Mouse (Mus musculus): Measurements from ENCODE around the gene Tbcb. TPM values are rescaled to one million over a fixed set of nuclear protein-coding genes. Genes with fewer than 3 reads are reported as not detected.
"Not testable (repeated sequence)": the region's sequence is repeated elsewhere in the genome, so short reads cannot be mapped to it uniquely, and the experiment has no call there.

The Tbcb gene
- 10 to 100 TPM; 98.7 to 99.8 TPM for total RNA-seq (2021)
- long read RNA-seq, experiment 1, transcript Tbcb-201 (6 exons, 1,416 nt), result major isoform, 96 of 113 reads
- long read RNA-seq, experiment 1, partial matches to known transcripts, result 15 of 113 reads
- long read RNA-seq, experiment 1, other reads (novel, unspliced or antisense), result 1 of 113 reads
- long read RNA-seq, experiment 2, transcript Tbcb-201 (6 exons, 1,416 nt), result major isoform, 33 of 34 reads
- long read RNA-seq, experiment 2, partial matches to known transcripts, result 0 of 34 reads
- long read RNA-seq, experiment 2, other reads (novel, unspliced or antisense), result 1 of 34 reads

DNA sequence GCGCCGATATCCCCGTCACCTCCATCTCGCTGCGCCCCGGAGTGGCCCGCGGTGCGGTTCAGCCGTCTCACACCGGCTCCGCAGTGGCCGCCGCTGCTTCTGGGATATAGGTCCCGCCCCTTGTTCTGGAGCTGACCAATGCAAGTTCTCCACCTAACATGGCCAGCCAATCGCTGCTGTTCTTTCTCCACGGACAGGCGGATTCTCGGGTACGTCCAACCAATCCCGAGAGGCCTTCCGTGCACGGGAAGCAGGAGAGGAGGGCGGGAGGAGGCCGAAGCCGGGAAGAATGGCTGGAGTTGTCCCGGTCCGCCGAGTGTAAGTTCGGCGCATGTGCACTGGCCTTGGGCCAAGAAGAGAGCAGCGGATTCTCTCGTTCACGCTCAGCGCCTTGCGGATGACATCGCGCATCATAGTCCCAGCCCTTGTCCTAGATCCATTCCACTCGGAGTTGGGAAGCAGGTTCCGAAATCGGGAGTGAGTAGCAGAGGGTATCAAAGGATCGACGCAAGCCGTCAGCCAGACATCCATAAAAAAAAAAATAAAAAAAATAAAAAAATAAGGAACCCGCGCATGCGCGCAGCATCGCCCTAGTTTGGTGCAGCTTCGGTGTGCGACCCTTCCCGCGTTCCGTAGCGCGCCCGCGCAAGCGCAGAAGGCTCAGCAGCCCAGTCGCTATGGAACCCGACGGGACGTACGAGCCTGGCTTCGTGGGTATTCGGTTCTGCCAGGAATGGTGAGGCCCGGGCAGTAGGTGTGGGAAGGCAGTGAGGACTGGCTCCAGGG lies at the start of gene Tbcb, which contains the start of gene Polr2i:
TSS of gene Tbcb (minus strand) at position 604 of the 786 bp plus-strand sequence.
TSS of gene Polr2i (plus strand) at position 280 of the 786 bp plus-strand sequence.
- peak; percentile 97 to 98 for DNase-seq

DNA sequence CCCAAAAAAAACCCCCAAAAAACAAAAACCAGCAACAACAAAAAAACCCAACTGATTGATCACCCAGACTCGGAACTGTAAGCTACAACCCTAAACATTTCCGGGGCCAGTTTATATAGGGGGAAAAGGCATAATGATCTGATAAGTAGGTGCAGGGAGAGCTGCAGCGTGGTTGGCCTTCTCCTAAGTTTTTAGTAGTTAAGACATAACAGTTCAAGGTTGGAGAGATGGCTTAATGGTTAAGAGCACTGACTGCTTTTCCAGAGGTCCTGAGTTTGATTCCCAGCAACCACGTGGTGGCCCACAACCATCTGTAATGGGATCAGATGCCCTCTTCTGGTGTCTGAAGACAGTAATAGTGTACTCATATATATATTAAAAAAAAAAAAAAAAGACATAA lies 49.5 kb upstream of the Tbcb start:
- no peak for DNase-seq

- peak; percentile 86 to 87 for DNase-seq
Observed at GRCm38 (mm10) chr7:30280670-30281138, 48.6 kb upstream of the Tbcb start.

GRCm38 (mm10) chr7:30279951-30280669 lies 48.0 kb upstream of the Tbcb start, which contains the start of the genes Thap8 and Wdr62:
Gene Thap8 (plus strand): TSS chr7:30280094.
Gene Wdr62 (minus strand): TSS chr7:30280419.
- peak; percentile 93 to 96 for DNase-seq

DNA sequence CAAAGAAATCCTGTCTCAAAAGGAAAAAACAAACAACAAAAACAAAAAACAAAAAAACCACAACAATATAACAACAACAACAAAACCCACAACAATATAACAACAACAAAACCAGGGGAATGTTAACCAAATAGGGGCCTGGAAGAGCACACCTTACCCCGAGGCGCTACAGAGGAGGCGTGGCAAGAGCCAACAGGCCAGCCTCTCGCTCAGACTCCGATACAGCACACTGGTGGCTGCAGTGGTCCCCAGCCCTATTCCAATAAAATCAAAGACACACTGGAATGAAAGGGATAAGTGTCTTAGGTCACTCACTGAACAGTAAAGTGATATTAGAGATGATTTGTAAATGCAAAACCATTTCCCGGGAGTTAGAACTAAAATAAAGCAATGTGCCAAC lies 47.5 kb upstream of the Tbcb start:
- DNase-seq, result no peak

DNA sequence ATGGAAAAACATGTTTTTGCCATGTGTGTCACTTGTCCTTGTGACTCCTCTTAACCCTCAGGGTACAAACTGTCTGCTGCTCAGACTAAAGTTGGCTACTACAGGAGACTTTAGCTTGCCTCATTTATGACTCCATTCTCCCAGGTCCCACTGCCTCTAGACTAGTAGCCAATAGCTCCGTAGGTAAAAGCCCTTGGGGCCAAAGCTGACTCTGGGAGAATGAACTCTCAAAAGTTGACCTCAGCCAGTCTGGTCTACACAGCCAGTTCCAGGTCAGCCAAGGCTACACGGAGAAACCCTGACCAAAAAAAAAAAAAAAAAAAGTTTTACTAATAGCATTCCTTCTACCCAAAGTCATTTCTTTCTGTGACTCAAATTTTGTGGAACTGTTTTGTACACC lies 46.8 kb upstream of the Tbcb start:
- DNase-seq, result no peak

DNA sequence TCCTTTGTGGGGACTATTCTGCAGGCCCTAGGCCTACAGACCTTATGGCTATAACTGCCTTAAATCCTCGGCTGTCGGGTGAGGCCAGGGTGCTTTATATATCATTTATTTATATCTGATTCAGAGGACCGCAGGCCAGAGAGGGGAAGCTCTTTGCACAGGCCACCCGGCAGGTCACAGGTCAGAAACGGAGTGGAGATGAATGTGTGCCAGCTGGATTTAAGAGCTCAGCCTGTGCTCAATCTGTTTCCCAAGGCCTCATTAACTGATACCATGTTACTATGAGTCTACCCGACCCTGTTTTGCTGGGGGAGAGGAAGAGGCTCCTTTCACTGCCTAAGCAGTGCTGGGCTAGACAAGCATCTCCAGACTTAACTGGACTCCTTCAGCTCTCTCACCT lies 42.3 kb upstream of the Tbcb start:
- no peak for DNase-seq

DNA sequence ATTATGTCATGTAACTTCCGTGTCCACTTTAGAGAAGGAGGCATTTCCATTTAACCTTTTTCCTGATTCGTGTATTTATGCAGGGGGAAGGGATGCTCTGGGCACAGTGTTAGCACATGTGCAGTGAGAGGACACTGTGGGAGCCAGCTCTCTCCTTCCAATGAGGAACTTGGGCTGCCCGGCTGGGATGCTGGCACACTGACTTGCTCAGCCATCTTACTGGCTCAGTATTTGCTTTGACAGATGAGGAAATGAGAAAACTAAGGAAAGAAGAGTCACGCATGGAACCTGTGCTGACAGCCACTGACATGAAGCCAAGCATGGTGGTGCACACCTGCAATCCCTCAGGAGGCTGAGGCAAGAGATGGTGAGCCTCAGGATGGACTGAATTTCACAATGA lies 37.6 kb upstream of the Tbcb start:
- DNase-seq, result no peak

GRCm38 (mm10) chr7:30266780-30267179 lies 34.7 kb upstream of the Tbcb start:
- DNase-seq, result no peak

- no peak for DNase-seq
Observed at GRCm38 (mm10) chr7:30265935-30266334, 33.9 kb upstream of the Tbcb start.

DNA sequence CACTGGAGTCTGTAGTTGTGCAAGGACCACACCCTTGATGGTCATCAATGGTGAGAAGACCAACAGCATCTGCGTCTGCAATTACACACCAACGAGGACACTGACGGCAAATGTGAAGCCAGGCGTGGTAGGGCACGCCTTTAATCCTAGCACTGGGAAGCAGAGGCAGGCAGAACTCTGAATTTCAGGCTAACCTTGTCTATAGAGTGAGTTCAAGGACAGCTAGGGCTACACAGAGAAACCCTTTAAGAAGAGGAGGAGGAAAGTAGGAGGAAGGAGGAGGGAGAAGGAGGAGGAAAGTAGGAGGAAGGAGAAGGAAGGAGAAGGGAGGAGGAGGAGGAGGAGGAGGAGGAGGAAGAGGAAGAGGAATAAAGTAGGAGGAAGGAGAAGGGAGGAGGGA lies 33.5 kb upstream of the Tbcb start:
- DNase-seq, result no peak

DNA sequence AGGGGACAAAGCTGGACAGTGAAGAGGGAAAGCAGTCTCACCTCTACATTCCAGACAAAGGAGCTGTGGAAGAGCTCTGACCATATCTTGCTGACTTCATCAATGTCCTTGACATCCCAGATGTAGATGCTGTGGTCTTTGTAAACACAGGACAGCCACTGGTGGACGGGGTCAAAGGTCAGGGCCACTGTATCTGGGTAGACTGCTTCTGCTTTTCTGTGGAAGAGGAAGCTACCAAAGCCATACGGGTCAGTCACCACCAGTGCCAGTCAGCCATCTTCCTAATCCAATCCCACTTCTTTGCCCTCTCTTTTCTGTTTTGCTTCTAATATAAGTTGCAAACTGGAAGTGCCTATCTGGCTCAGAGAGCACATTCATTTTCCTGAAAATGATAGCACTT lies 33.0 kb upstream of the Tbcb start:
- DNase-seq, result peak in 1 of 2 experiments; percentile 40

GRCm38 (mm10) chr7:30251956-30252954 lies 20.2 kb upstream of the Tbcb start:
- DNase-seq, result peak; percentile 24 to 59

- DNase-seq, result not testable (repeated sequence)
Observed at GRCm38 (mm10) chr7:30237374-30237773, 5.3 kb upstream of the Tbcb start.

- DNase-seq, result no peak
Observed at GRCm38 (mm10) chr7:30235625-30236024, 3.6 kb upstream of the Tbcb start, which contains the start of gene Ovol3. Gene Ovol3 (minus strand): TSS chr7:30235725.

DNA sequence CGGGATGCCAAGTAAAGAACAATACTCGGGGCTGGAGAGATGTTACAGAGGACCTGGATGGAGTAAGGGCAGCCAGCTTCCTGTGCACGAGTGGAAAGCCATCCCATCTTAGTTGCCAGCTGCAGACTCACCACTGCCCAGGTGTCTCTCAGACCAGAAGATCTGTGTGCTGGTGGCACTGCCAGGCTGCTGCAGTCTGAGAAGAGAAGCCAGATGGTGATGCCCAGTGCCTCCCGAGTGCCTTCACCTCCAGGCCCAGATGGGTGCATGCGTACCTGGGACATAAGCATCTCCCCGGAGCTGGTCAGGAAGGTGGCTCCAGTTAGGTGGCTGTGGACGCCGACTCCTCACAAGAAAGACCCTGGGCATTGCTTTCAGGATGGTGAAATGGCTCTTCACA lies 3.0 kb upstream of the Tbcb start:
- DNase-seq, result no peak

- DNase-seq, result peak in 1 of 2 experiments; percentile 51
Observed at GRCm38 (mm10) chr7:30234276-30234858, 2.3 kb upstream of the Tbcb start.

- peak in 1 of 2 experiments; percentile 27 for DNase-seq
Observed at GRCm38 (mm10) chr7:30233387-30233786, 1.3 kb upstream of the Tbcb start.

- DNase-seq, result peak; percentile 57 to 74
Observed at GRCm38 (mm10) chr7:30232631-30233148, 618 bp upstream of the Tbcb start.

DNA sequence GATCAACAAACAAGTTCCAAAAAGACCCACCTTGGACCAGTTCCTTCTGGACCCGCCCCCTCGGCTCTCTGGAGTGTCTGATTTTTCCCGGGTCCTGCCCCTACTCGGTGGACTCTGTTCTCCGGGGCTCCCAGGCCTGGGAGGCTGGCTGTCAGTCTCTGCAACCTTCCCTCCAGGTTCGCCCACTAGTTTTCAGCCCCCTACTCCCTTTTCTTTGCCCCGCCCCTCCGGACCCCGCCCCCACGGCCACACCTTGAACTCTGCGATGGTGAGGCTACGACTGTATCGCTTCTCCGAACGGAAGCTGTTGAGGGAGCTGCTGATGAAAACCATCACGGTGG lies 774 bp downstream of the Tbcb start:
- no peak for DNase-seq

- DNase-seq, result no peak
Observed at GRCm38 (mm10) chr7:30224206-30224605, 7.9 kb downstream of the Tbcb start.
